Mouse (Mus musculus) frontal cortex, adult 2 months (tissue): Measurements from ENCODE around the gene Tcte3. TPM values are rescaled to one million over a fixed set of nuclear protein-coding genes. Genes with fewer than 3 reads are reported as not detected.

Experiments used
- polyA plus RNA-seq: library from polyadenylated mRNA; depleted of rRNA; stranded (reverse); fragments of >200 nt; gene quantifications from 2 replicates; pipeline ENCODE4 v1.2.3, GENCODE M21; 2012; rRNA removed

The Tcte3 gene
- polyA plus RNA-seq, 1 experiment: 0.36 TPM

Other genes starting within 250 kb of the Tcte3 start
- gene Wdr27, start 98.3 kb downstream of the Tcte3 start, polyA plus RNA-seq: 6.0 and 6.9 TPM in 2 replicates
- gene 1600012H06Rik, start 98.3 kb downstream of the Tcte3 start, polyA plus RNA-seq: 16.9 and 19.6 TPM in 2 replicates
- gene Phf10, start 80.2 kb downstream of the Tcte3 start, polyA plus RNA-seq: 52.0 and 55.6 TPM in 2 replicates
- gene 9030025P20Rik, start 63.0 kb downstream of the Tcte3 start, polyA plus RNA-seq: 15.3 and 16.0 TPM in 2 replicates
- not detected in 2 replicates for gene Gm3417, start 62.7 kb downstream of the Tcte3 start, polyA plus RNA-seq
- gene Gm3435, start 31.3 kb downstream of the Tcte3 start, polyA plus RNA-seq: 8.5 and 9.2 TPM in 2 replicates
- gene Ermard, start 280 bp downstream of the Tcte3 start, polyA plus RNA-seq: 71.7 and 72.2 TPM in 2 replicates
- gene Gm3448, start within 50 bp of the Tcte3 start, polyA plus RNA-seq: 4.0 and 4.9 TPM in 2 replicates